Mouse (Mus musculus): ENCODE measurements at regions not wholly inside any gene's neighbourhood (a gene's known extent, or its start where the extent isn't known, plus 50 kb on each side); places are given as distances from the start of the nearest gene placed in this dataset.

DNA sequence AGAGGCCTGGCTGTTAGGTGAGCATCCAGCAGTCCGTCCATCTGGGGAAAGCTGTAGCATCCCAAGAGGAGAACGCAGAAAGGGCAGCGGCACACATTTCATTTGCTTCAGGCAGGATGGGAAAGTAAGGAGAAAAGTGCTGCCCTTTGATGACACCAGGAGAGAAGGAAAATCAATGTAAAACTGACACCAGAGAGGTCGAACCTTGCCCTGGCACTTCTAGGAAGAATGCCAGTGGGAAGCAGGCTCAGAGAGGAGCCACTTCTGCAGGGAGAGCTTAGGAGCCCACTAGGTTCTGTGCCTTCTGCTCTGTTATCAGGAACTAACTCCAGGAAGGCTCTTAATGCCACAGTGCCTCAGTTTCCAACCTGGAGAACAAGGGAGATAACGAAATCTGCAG, 180.0 kb downstream of the Emp1 start:
- TF ChIP-seq USF1 (IDR thresholded peaks at IDR 0.05; ENCODE audit: low read depth, low read length) (no peak), CTCF (IDR thresholded peaks at IDR 0.05 in 2 of 3, conservative IDR thresholded peaks at IDR 0.05 in 1 of 3; ENCODE audit: control insufficient read depth in 1 of 3, insufficient read depth in 1 of 3, low read depth in 2 of 3, low read length in 3 of 3, poor library complexity in 1 of 3, severe bottlenecking in 1 of 3) (no peak), HCFC1 (IDR thresholded peaks at IDR 0.05; ENCODE audit: low read depth, low read length) (no peak), POLR2AphosphoS5 (IDR thresholded peaks at IDR 0.05; ENCODE audit: borderline replicate concordance, low read depth, low read length) (no peak), GABPA (IDR thresholded peaks at IDR 0.05; ENCODE audit: low read depth, low read length) (no peak), POLR2A (IDR thresholded peaks at IDR 0.05; ENCODE audit: control insufficient read depth in 1 of 2, insufficient read depth in 1 of 2, low read depth in 1 of 2, low read length in 2 of 2, poor library complexity in 1 of 2) (no peak)

Measured in MEL (cell line).